Mouse (Mus musculus) right cerebral cortex, postnatal 36 days (tissue): Measurements from ENCODE around the gene Myo1g.

Source experiments
- DNase-seq, 2 experiments: peaks; one replicate each; pipeline ENCODE4 v3.0.0; 2022; ENCODE audit warnings: low spot score in 2 of 2, mixed read lengths in 1 of 2

Myo1g gene

GRCm38 (mm10) chr11:6520507-6521173, at the start of gene Myo1g:
Myo1g (minus strand) TSS chr11:6520965.
- DNase-seq, result no peak

GRCm38 (mm10) chr11:6569410-6569777, 48.6 kb upstream of the Myo1g start:
- DNase-seq, result no peak

GRCm38 (mm10) chr11:6568584-6569409, 48.0 kb upstream of the Myo1g start:
- peak in 1 of 2 experiments; percentile 45 for DNase-seq

- no peak for DNase-seq
Measured at GRCm38 (mm10) chr11:6567951-6568350, 47.2 kb upstream of the Myo1g start.

GRCm38 (mm10) chr11:6566496-6566895, 45.7 kb upstream of the Myo1g start:
- no peak for DNase-seq

- no peak for DNase-seq
Measured at GRCm38 (mm10) chr11:6563201-6563600, 42.4 kb upstream of the Myo1g start.

- DNase-seq, result no peak
Measured at GRCm38 (mm10) chr11:6562359-6562758, 41.6 kb upstream of the Myo1g start.

GRCm38 (mm10) chr11:6561474-6561873, 40.7 kb upstream of the Myo1g start:
- no peak for DNase-seq

- DNase-seq, result no peak
Measured at GRCm38 (mm10) chr11:6560655-6561360, 40.0 kb upstream of the Myo1g start.

GRCm38 (mm10) chr11:6559996-6560395, 39.2 kb upstream of the Myo1g start:
- no peak for DNase-seq

- DNase-seq, result no peak
Measured at GRCm38 (mm10) chr11:6558234-6558633, 37.5 kb upstream of the Myo1g start.

GRCm38 (mm10) chr11:6550201-6550600, 29.4 kb upstream of the Myo1g start:
- DNase-seq, result no peak

GRCm38 (mm10) chr11:6549770-6550169, 29.0 kb upstream of the Myo1g start:
- no peak for DNase-seq

- no peak for DNase-seq
Measured at GRCm38 (mm10) chr11:6547696-6548325, 27.0 kb upstream of the Myo1g start.

- peak; percentile 16 to 25 for DNase-seq
Measured at GRCm38 (mm10) chr11:6547037-6547680, 26.4 kb upstream of the Myo1g start.

GRCm38 (mm10) chr11:6546205-6547013, 25.6 kb upstream of the Myo1g start, which contains the start of gene Ccm2:
Ccm2 (plus strand) TSS chr11:6546887.
- DNase-seq, result peak; percentile 92

GRCm38 (mm10) chr11:6545857-6546192, 25.1 kb upstream of the Myo1g start:
- no peak for DNase-seq

- DNase-seq, result no peak
Measured at GRCm38 (mm10) chr11:6545186-6545856, 24.6 kb upstream of the Myo1g start.

- no peak for DNase-seq
Measured at GRCm38 (mm10) chr11:6544683-6545082, 23.9 kb upstream of the Myo1g start.

GRCm38 (mm10) chr11:6530746-6531145, 10.0 kb upstream of the Myo1g start:
- DNase-seq, result no peak
